Mouse (Mus musculus) MEL (cell line): ENCODE results near the gene Sbk3. TPM values are rescaled to one million over a fixed set of nuclear protein-coding genes. Genes with fewer than 3 reads are reported as not detected.

ENCODE experiments used
- DNase-seq: peaks from one replicate; pipeline ENCODE4 v3.0.0; 2011; ENCODE audit warnings: low read depth, low spot score
- H3K27ac ChIP-seq: 2 replicates; pipeline ENCODE4 v1.5.1; 2012; ENCODE audit warnings: low read depth, mild to moderate bottlenecking, control low read depth, low read length, moderate library complexity; ENCODE audit not compliant: control insufficient read depth
- H3K27me3 ChIP-seq, 2 experiments: fragments of 150-350 bp in 1 of 2; sonication (generic) in 1 of 2; 2 replicates each; pipeline ENCODE4 v1.6.1; 2012; ENCODE audit warnings: low read length in 2 of 2, mild to moderate bottlenecking in 2 of 2, improper control_type of control experiment in 1 of 2, moderate library complexity in 1 of 2; ENCODE audit not compliant: insufficient read depth in 2 of 2, control insufficient read depth in 1 of 2
- H3K36me3 ChIP-seq, 2 experiments: 2 replicates each; pipeline ENCODE4 v1.6.1; 2012 to 2014; ENCODE audit warnings: low read length in 2 of 2, improper control_type of control experiment in 1 of 2, inconsistent platforms in 1 of 2, mild to moderate bottlenecking in 1 of 2; ENCODE audit not compliant: insufficient read depth in 2 of 2, control insufficient read depth in 1 of 2
- H3K4me1 ChIP-seq, 2 experiments: fragments of 150-350 bp in 1 of 2; sonication (generic) in 1 of 2; 2 replicates each; pipeline ENCODE4 v1.6.1; 2012; ENCODE audit warnings: low read length in 2 of 2, improper control_type of control experiment in 1 of 2, mild to moderate bottlenecking in 1 of 2; ENCODE audit not compliant: insufficient read depth in 2 of 2, control insufficient read depth in 1 of 2
- H3K4me3 ChIP-seq, 2 experiments: fragments of 150-350 bp in 1 of 2; sonication (generic) in 1 of 2; 2 replicates each; pipeline ENCODE4 v1.5.1; 2012; ENCODE audit warnings: low read depth in 2 of 2, low read length in 2 of 2, mild to moderate bottlenecking in 2 of 2, moderate library complexity in 2 of 2, control low read depth in 1 of 2, improper control_type of control experiment in 1 of 2; ENCODE audit not compliant: control insufficient read depth in 1 of 2, insufficient read depth in 1 of 2
- H3K79me2 ChIP-seq: 2 replicates; pipeline ENCODE4 v1.6.1; 2012; ENCODE audit warnings: mild to moderate bottlenecking, low read length, moderate library complexity; ENCODE audit not compliant: control insufficient read depth, poor library complexity, insufficient read depth
- H3K9ac ChIP-seq: 2 replicates; pipeline ENCODE4 v1.6.1; 2012; ENCODE audit warnings: low read depth, mild to moderate bottlenecking, control low read depth, low read length, moderate library complexity; ENCODE audit not compliant: control insufficient read depth, poor library complexity, severe bottlenecking
- H3K9me3 ChIP-seq: fragments of 150-350 bp; sonication (generic); replicated peaks from 2 replicates; pipeline ENCODE4 v1.6.1; 2012; ENCODE audit warnings: mild to moderate bottlenecking, low read length, improper control_type of control experiment, moderate library complexity; ENCODE audit not compliant: insufficient read depth
- BHLHE40 ChIP-seq: IDR thresholded peaks from 2 replicates; pipeline ENCODE4 v1.6.1; 2012; ENCODE audit warnings: low read depth, mild to moderate bottlenecking, inconsistent platforms, low read length, improper control_type of control experiment, borderline replicate concordance
- CTCF ChIP-seq, 3 experiments: IDR thresholded peaks in 2 of 3; conservative IDR thresholded peaks in 1 of 3; 2 replicates each; pipeline ENCODE4 v1.5.1; 2011 to 2012; ENCODE audit warnings: low read length in 3 of 3, low read depth in 2 of 3, mild to moderate bottlenecking in 2 of 3, improper control_type of control experiment in 1 of 3, inconsistent platforms in 1 of 3, mixed read lengths in 1 of 3, moderate library complexity in 1 of 3; ENCODE audit not compliant: control insufficient read depth in 1 of 3, insufficient read depth in 1 of 3, poor library complexity in 1 of 3, severe bottlenecking in 1 of 3
- EP300 ChIP-seq, 2 experiments: IDR thresholded peaks; 2 replicates each; pipeline ENCODE4 v1.6.1; 2011; ENCODE audit warnings: improper control_type of control experiment in 2 of 2, low read length in 2 of 2, low read depth in 1 of 2, mild to moderate bottlenecking in 1 of 2
- GABPA ChIP-seq: IDR thresholded peaks from 2 replicates; pipeline ENCODE4 v1.6.1; 2012; ENCODE audit warnings: low read depth, mild to moderate bottlenecking, inconsistent platforms, low read length, improper control_type of control experiment, moderate library complexity
- GATA1 ChIP-seq: IDR thresholded peaks from 2 replicates; pipeline ENCODE4 v1.6.1; 2011; ENCODE audit warnings: low read depth, low read length, improper control_type of control experiment
- HCFC1 ChIP-seq: IDR thresholded peaks from 2 replicates; pipeline ENCODE4 v1.6.1; 2012; ENCODE audit warnings: low read depth, mild to moderate bottlenecking, inconsistent platforms, low read length, improper control_type of control experiment, moderate library complexity
- MAZ ChIP-seq: IDR thresholded peaks from 2 replicates; pipeline ENCODE4 v1.6.1; 2012; ENCODE audit warnings: low read depth, mild to moderate bottlenecking, inconsistent platforms, low read length, improper control_type of control experiment
- MXI1 ChIP-seq: IDR thresholded peaks from 2 replicates; pipeline ENCODE4 v1.6.1; 2011; ENCODE audit warnings: mild to moderate bottlenecking, low read depth, low read length, improper control_type of control experiment
- MYB ChIP-seq: IDR thresholded peaks from 2 replicates; pipeline ENCODE4 v1.6.1; 2011; ENCODE audit warnings: mild to moderate bottlenecking, low read depth, low read length, improper control_type of control experiment
- NELFE ChIP-seq: IDR thresholded peaks from 2 replicates; pipeline ENCODE4 v1.6.1; 2011; ENCODE audit warnings: low read depth, low read length, improper control_type of control experiment
- RAD21 ChIP-seq: IDR thresholded peaks from 2 replicates; pipeline ENCODE4 v1.6.1; 2011; ENCODE audit warnings: mild to moderate bottlenecking, low read depth, low read length, improper control_type of control experiment
- SIN3A ChIP-seq: IDR thresholded peaks from 2 replicates; pipeline ENCODE4 v1.6.1; 2012; ENCODE audit warnings: low read length, improper control_type of control experiment, inconsistent platforms
- SMC3 ChIP-seq: IDR thresholded peaks from 2 replicates; pipeline ENCODE4 v1.6.1; 2011; ENCODE audit warnings: low read depth, low read length, improper control_type of control experiment
- TBP ChIP-seq: IDR thresholded peaks from 2 replicates; pipeline ENCODE4 v1.8.0; 2011; ENCODE audit warnings: low read depth, low read length, improper control_type of control experiment
- TCF12 ChIP-seq: IDR thresholded peaks from 2 replicates; pipeline ENCODE4 v1.6.1; 2014; ENCODE audit warnings: low read depth, mild to moderate bottlenecking, inconsistent platforms, low read length, improper control_type of control experiment, moderate library complexity
- USF1 ChIP-seq: IDR thresholded peaks from 2 replicates; pipeline ENCODE4 v1.6.1; 2014; ENCODE audit warnings: low read depth, mild to moderate bottlenecking, inconsistent platforms, low read length, improper control_type of control experiment, moderate library complexity
- ZC3H11A ChIP-seq: IDR thresholded peaks from 2 replicates; pipeline ENCODE4 v1.6.1; 2012; ENCODE audit warnings: low read depth, mild to moderate bottlenecking, inconsistent platforms, low read length, improper control_type of control experiment
- polyA plus RNA-seq, 2 experiments: library from polyadenylated mRNA; stranded (reverse) in 1 of 2; unstranded in 1 of 2; fragments of >175 nt in 1 of 2; fragments of >200 nt in 1 of 2; gene quantifications; 2 replicates each; pipeline versions ENCODE4 v1.2.1 to v1.2.4; 2012; ENCODE audit warnings: low replicate concordance in 2 of 2, low read depth in 1 of 2; ENCODE audit not compliant: insufficient read length in 2 of 2, insufficient read depth in 1 of 2, missing spikeins in 1 of 2
- total RNA-seq: library from RNA; depleted of rRNA; stranded (reverse); fragments of 300-350 nt; gene quantifications from 2 replicates; pipeline ENCODE4 v1.2.3, GENCODE M21; 2012

Gene Sbk3
- total and polyA plus RNA-seq, 3 experiments, result not detected

- 0 out of 2 replicates have a peak, but pooled peaks have one; percentile 20 for TF ChIP-seq ZC3H11A
- TF ChIP-seq SMC3, result peak; percentile 62
- TF ChIP-seq CTCF (IDR thresholded peaks at IDR 0.05 in 2 of 3, conservative IDR thresholded peaks at IDR 0.05 in 1 of 3; ENCODE audit: control insufficient read depth in 1 of 3, insufficient read depth in 1 of 3, low read depth in 2 of 3, low read length in 3 of 3, poor library complexity in 1 of 3, severe bottlenecking in 1 of 3), result peak; percentile 40 to 53 (median 48)
- TF ChIP-seq RAD21, result peak; percentile 31
- TF ChIP-seq TBP, result no peak
- no peak for TF ChIP-seq NELFE
- TF ChIP-seq, all 39 proteins: peak for 4
- H3K4me3 ChIP-seq, result no peak overlapping the region
These were observed 36.6 kb downstream of the Sbk3 start for GRCm38 (mm10) chr7:4934160-4934914.

GRCm38 (mm10) chr7:4933103-4933502 is 37.9 kb downstream of the Sbk3 start:
- H3K27ac ChIP-seq, result no peak overlapping the region
- no peaks in the 10 kb centered on the region for H3K4me1 ChIP-seq
- no peaks in the 10 kb centered on the region for H3K36me3 ChIP-seq
- no peak for DNase-seq
- no peaks in the 10 kb centered on the region for H3K79me2 ChIP-seq
- H3K9ac ChIP-seq, result no peak overlapping the region
- H3K27me3 ChIP-seq, result peaks cover 0 to 2% of the 10 kb centered on the region in 2 experiments; a peak in 3 of 4 replicates
- no peaks in the 10 kb centered on the region for H3K9me3 ChIP-seq
- TF ChIP-seq EP300 (IDR thresholded peaks at IDR 0.05; ENCODE audit: low read depth in 1 of 2, low read length in 2 of 2), result no peak
- TF ChIP-seq HCFC1, result no peak
- TF ChIP-seq MAZ, result no peak
- no peak for TF ChIP-seq SIN3A
- no peak for TF ChIP-seq RAD21
- TF ChIP-seq TCF12, result no peak
- TF ChIP-seq USF1, result no peak
- TF ChIP-seq MXI1, result no peak
- no peak for TF ChIP-seq GATA1
- no peak for TF ChIP-seq BHLHE40
- no peak for TF ChIP-seq TBP
- no peak for TF ChIP-seq MYB
- TF ChIP-seq GABPA, result no peak
- TF ChIP-seq, all 39 proteins: peak for 0
- H3K4me3 ChIP-seq, result no peak overlapping the region

More at GRCm38 (mm10) chr7:4934160-4934914, 36.6 kb downstream of the Sbk3 start:
- H3K9me3 ChIP-seq, result no peaks in the 10 kb centered on the region
- no peaks in the 10 kb centered on the region for H3K36me3 ChIP-seq
- no peaks in the 10 kb centered on the region for H3K4me1 ChIP-seq
- no peak overlapping the region for H3K27ac ChIP-seq
- no peak overlapping the region for H3K9ac ChIP-seq
- H3K27me3 ChIP-seq, result peaks cover 0 to 2% of the 10 kb centered on the region in 2 experiments; a peak in 3 of 4 replicates
- H3K79me2 ChIP-seq, result no peaks in the 10 kb centered on the region
- DNase-seq, result peak; percentile 52
